Mouse (Mus musculus): ENCODE measurements around the gene Ankfn1.

DNA sequence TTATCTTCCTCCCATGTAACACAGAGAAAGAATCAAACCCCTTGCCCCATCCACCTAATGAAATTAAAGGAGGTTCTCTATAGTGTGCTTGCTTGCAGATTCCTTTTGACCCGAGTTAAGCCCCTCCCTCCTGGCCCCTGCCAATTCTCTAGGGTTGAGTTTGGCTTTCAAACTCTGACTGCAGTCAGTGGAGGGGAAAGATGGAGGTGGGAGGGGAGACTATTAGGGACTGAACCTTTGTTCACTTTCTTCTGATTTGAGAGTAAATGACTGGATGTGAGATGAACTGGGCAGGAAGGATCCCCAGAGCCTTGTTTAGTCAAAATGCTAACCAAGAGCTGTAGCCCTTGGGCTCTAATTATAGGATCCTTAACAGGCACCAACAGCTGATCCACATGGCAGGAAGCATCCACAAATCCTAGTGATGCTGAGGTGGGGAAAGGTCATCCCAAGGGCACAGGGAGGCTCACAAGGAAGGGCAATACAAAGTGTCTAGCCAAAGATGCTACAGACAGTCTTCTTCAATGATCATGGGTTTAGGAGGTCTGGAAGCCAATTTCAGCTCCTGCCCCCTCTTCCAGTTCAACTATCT lies 103.4 kb downstream of the Ankfn1 start:
- no peak for TF ChIP-seq POLR2A (IDR thresholded peaks at IDR 0.05; ENCODE audit: insufficient read length, low read depth)
- no peak for TF ChIP-seq TCF3 (IDR thresholded peaks at IDR 0.05; ENCODE audit: insufficient read length, low read depth)
